Mouse (Mus musculus): ENCODE results near the gene Tarbp1.

Gene Tarbp1

GRCm38 (mm10) chr8:126381299-126381698 lies 93.6 kb downstream of the Tarbp1 start:
- peaks cover 7% of the 10 kb centered on the region for H3K4me1 ChIP-seq (replicated peaks; ENCODE audit: low read depth, low read length)
- H3K4me3 ChIP-seq (replicated peaks; ENCODE audit: low read length) = no peak overlapping the region
- TF ChIP-seq CTCF (conservative IDR thresholded peaks at IDR 0.05; ENCODE audit: low read length) (no peak), POU5F1 (IDR thresholded peaks at IDR 0.05; ENCODE audit: borderline replicate concordance, low read length) (no peak), NANOG (IDR thresholded peaks at IDR 0.05; ENCODE audit: borderline replicate concordance, low read length) (no peak)
- H3K36me3 ChIP-seq (ENCODE audit: insufficient read depth, low read length) = no peaks in the 10 kb centered on the region
- H3K27me3 ChIP-seq (ENCODE audit: insufficient read depth, low read length) = 0 out of 2 replicates have a peak, but pooled peaks cover 3% of the 10 kb centered on the region
- H3K9me3 ChIP-seq (ENCODE audit: low read length) = no peaks in the 10 kb centered on the region

DNA sequence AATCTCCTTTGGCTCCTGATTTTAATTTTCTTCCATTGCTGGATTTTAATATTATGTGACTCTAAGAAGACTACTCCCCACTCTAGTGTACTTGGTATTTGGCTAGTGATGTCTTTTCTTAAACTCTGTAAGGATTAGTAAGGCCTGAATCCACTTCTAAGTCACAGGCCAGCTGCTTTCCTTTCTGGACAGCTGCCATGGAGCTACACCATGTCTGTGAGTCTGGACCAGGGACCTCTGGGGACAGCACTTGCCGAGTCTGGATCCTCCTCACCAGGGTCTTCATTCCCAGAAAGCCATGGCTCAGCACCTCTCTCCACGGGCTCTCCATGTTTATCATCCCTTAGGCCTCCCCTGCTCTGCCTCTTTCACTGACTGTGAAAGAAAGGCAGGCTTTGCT lies 94.7 kb downstream of the Tarbp1 start:
- H3K27me3 ChIP-seq (ENCODE audit: insufficient read depth, low read length) = peaks cover 3% of the 10 kb centered on the region; the same call in 1 of the 2 replicates
- no peaks in the 10 kb centered on the region for H3K36me3 ChIP-seq (ENCODE audit: insufficient read depth, low read length)
- H3K4me3 ChIP-seq (replicated peaks; ENCODE audit: low read length) = no peak overlapping the region
- peaks cover 7% of the 10 kb centered on the region for H3K4me1 ChIP-seq (replicated peaks; ENCODE audit: low read depth, low read length)
- TF ChIP-seq NANOG (IDR thresholded peaks at IDR 0.05; ENCODE audit: borderline replicate concordance, low read length) (no peak), POU5F1 (IDR thresholded peaks at IDR 0.05; ENCODE audit: borderline replicate concordance, low read length) (no peak), CTCF (conservative IDR thresholded peaks at IDR 0.05; ENCODE audit: low read length) (no peak)
- H3K9me3 ChIP-seq (ENCODE audit: low read length) = no peaks in the 10 kb centered on the region

- TF ChIP-seq CTCF (conservative IDR thresholded peaks at IDR 0.05; ENCODE audit: low read length) (no peak), POU5F1 (IDR thresholded peaks at IDR 0.05; ENCODE audit: borderline replicate concordance, low read length) (no peak)
- Histone ChIP-seq H3K27me3 (ENCODE audit: insufficient read depth, low read length) (peaks cover 3% of the 10 kb centered on the region; the same call in 1 of the 2 replicates), H3K4me1 (replicated peaks; ENCODE audit: low read depth, low read length) (peaks cover 7% of the 10 kb centered on the region), H3K4me3 (replicated peaks; ENCODE audit: low read length) (no peak overlapping the region), H3K9me3 (ENCODE audit: low read length) (no peaks in the 10 kb centered on the region), H3K36me3 (ENCODE audit: insufficient read depth, low read length) (no peaks in the 10 kb centered on the region)
These were observed 95.3 kb downstream of the Tarbp1 start for GRCm38 (mm10) chr8:126379580-126379979.

Data from E14TG2a.4 (cell line).